Mouse (Mus musculus) ES-E14 (cell line): ENCODE measurements at regions not wholly inside any gene's neighbourhood (a gene's known extent, or its start where the extent isn't known, plus 50 kb on each side); places are given as distances from the start of the nearest gene placed in this dataset.

Experiments used
- MAFK ChIP-seq: IDR thresholded peaks from 2 replicates; pipeline ENCODE4 v1.6.1; 2014; ENCODE audit warnings: mild to moderate bottlenecking, low read depth, low read length, inconsistent platforms; ENCODE audit not compliant: insufficient read depth
- ZNF384 ChIP-seq: IDR thresholded peaks from 2 replicates; pipeline ENCODE4 v1.6.1; 2012; ENCODE audit warnings: low read depth, low read length, inconsistent platforms

- no peak for TF ChIP-seq ZNF384
- TF ChIP-seq MAFK: no peak
These were observed 721.5 kb upstream of the Intu start for GRCm38 (mm10) chr3:39809586-39809985.
